ENCODE assay signal across 10 mouse cellular contexts in the genomic region with DNA sequence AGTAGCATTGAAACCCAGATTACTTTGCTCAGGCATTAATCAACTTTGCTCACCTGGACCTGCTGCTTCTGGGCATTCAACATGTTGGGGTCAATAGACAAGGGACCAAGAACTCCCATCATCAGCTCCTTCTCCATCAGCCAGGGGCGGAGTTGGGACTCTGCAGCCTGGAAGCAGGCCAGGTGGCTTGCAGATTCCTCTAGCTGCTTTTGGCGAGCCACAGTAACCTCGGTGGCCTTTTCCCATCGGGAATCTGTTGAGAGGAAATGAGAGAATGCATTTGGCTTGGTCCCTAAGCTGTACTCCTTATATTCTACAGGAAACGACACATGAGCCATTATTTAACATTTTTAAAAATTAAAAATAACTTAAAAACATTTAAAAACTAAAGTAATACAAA.
A peak's percentile ranks its signal among the peaks of the same experiment; 100 is the strongest.
DNase-seq lines count a peak whose midpoint lies in the region; ATAC-seq lines count a peak whose summit lies in the region.
"Had no signal": no experiment of that assay in that cellular context is flagged by ENCODE, and none has a peak within 500 bp of the region (broad histone marks: within the 10 kb centered on the region; RNA-seq: fewer than 3 reads in every experiment).

No protein-coding gene starts in this region.

- H3K9me3 ChIP-seq in forebrain, embryonic 13.5 days (replicated peaks), result no peaks in the 10 kb centered on the region
- no peaks in the 10 kb centered on the region for H3K9me3 ChIP-seq in hindbrain, embryonic 11.5 days (ENCODE audit: control insufficient read depth, low read length)
- H3K9me3 ChIP-seq: forebrain, embryonic 10.5 days; liver, embryonic 13.5 days had no signal

- H3K36me3 ChIP-seq in forebrain, embryonic 13.5 days (ENCODE audit: poor library complexity, severe bottlenecking), result peaks cover 81% of the 10 kb centered on the region
- 0 out of 2 replicates have a peak, but pooled peaks cover 5% of the 10 kb centered on the region for H3K36me3 ChIP-seq in hindbrain, embryonic 11.5 days (ENCODE audit: control insufficient read depth, insufficient read depth, low read length)

- no peaks in the 10 kb centered on the region for H3K27me3 ChIP-seq in forebrain, embryonic 13.5 days
- H3K27me3 ChIP-seq in hindbrain, embryonic 11.5 days (ENCODE audit: control insufficient read depth, insufficient read depth, low read length), result no peaks in the 10 kb centered on the region
- H3K27me3 ChIP-seq: liver, embryonic 13.5 days had no signal

- H3K4me1 ChIP-seq in forebrain, embryonic 13.5 days, result no peaks in the 10 kb centered on the region
- no peaks in the 10 kb centered on the region for H3K4me1 ChIP-seq in hindbrain, embryonic 11.5 days (replicated peaks; ENCODE audit: control insufficient read depth, insufficient read depth, low read length)
- H3K4me1 ChIP-seq: forebrain, embryonic 10.5 days; liver, embryonic 13.5 days had no signal

- peak; percentile 26 for DNase-seq in urinary bladder, postnatal 14 days (ENCODE audit: low spot score)
- DNase-seq in urinary bladder, adult 2 months (ENCODE audit: low spot score), result no peak
- peak; percentile 64 for DNase-seq in gastrocnemius, adult 18-20 months (ENCODE audit: low spot score)
- peak; percentile 87 for DNase-seq in heart, postnatal 4 days
- no peak for DNase-seq in frontal cortex, postnatal 14 days (ENCODE audit: low spot score in 2 of 2)
- no peak for DNase-seq in hindbrain, embryonic 11.5 days (ENCODE audit: low spot score)
- DNase-seq: liver, embryonic 13.5 days; right cerebral cortex, postnatal 25 days had no signal

- ATAC-seq in forebrain, embryonic 13.5 days, result no peak
- ATAC-seq in hindbrain, embryonic 11.5 days (ENCODE audit: low FRiP score), result no peak

- H3K27ac ChIP-seq in forebrain, embryonic 13.5 days, result no peak overlapping the region
- no peak overlapping the region for H3K27ac ChIP-seq in hindbrain, embryonic 11.5 days (ENCODE audit: low read depth, low read length)
- H3K27ac ChIP-seq: forebrain, embryonic 10.5 days; liver, embryonic 13.5 days had no signal

- H3K9ac ChIP-seq in forebrain, embryonic 13.5 days, result no peak overlapping the region
- no peak overlapping the region for H3K9ac ChIP-seq in hindbrain, embryonic 11.5 days (ENCODE audit: low read depth, low read length)
- H3K9ac ChIP-seq: liver, embryonic 13.5 days had no signal

- 80% methylated on average over 5 of the region's 5 CpGs for WGBS in forebrain, embryonic 13.5 days
- 87% methylated on average over 5 of the region's 5 CpGs for WGBS in hindbrain, embryonic 11.5 days

- no peak overlapping the region for H3K4me2 ChIP-seq in forebrain, embryonic 13.5 days
- H3K4me2 ChIP-seq in hindbrain, embryonic 11.5 days (replicated peaks; ENCODE audit: low read depth, low read length), result no peak overlapping the region
- H3K4me2 ChIP-seq: liver, embryonic 13.5 days had no signal

- no peak overlapping the region for H3K4me3 ChIP-seq in forebrain, embryonic 13.5 days
- H3K4me3 ChIP-seq in hindbrain, embryonic 11.5 days (ENCODE audit: low read depth, low read length), result no peak overlapping the region
- H3K4me3 ChIP-seq: forebrain, embryonic 10.5 days; liver, embryonic 13.5 days had no signal

Comparison
In these comparisons a context has a peak if more than half of its experiments do, and no peak if none do; other contexts are left out.
1. DNase-seq: peak in urinary bladder, postnatal 14 days (single experiment), gastrocnemius, adult 18-20 months (single experiment) and heart, postnatal 4 days (single experiment); none in urinary bladder, adult 2 months (single experiment), frontal cortex, postnatal 14 days (0 of 2) and hindbrain, embryonic 11.5 days (single experiment).